Mouse (Mus musculus): Measurements from ENCODE around the gene Ssbp4. TPM values are rescaled to one million over a fixed set of nuclear protein-coding genes. Genes with fewer than 3 reads are reported as not detected.
A peak's percentile ranks its signal among the peaks of the same experiment; 100 is the strongest.

Ssbp4 gene
- polyA plus RNA-seq, 2 experiments, result 151 to 163 TPM

GRCm38 (mm10) chr8:70611849-70612248, 3.2 kb upstream of the Ssbp4 start:
- Histone ChIP-seq H3K4me2 (replicated peaks; ENCODE audit: low read depth, low read length, severe bottlenecking) (peak overlapping the region; percentile 99), H3K27ac (replicated peaks; ENCODE audit: low read depth, low read length) (peak overlapping the region; percentile 58), H3K9ac (ENCODE audit: low read depth, low read length, severe bottlenecking) (peak overlapping the region; percentile 58; the same call in 1 of the 2 replicates), H3K9me3 (ENCODE audit: control insufficient read depth, low read length) (no peaks in the 10 kb centered on the region), H3K27me3 (ENCODE audit: control insufficient read depth, insufficient read depth, low read length) (no peaks in the 10 kb centered on the region), H3K36me3 (ENCODE audit: control insufficient read depth, insufficient read depth, low read length) (no peaks in the 10 kb centered on the region), H3K4me3 (replicated peaks; ENCODE audit: low read length) (peak overlapping the region; percentile 82), H3K4me1 (ENCODE audit: control insufficient read depth, insufficient read depth, low read length) (peaks cover 27% of the 10 kb centered on the region)
- TF ChIP-seq POLR2A (IDR thresholded peaks at IDR 0.05; ENCODE audit: borderline replicate concordance, extremely low read depth, insufficient read depth, insufficient read length), result no peak
- 1% methylated on average over 6 of the region's 6 CpGs for WGBS
- ATAC-seq (ENCODE audit: low FRiP score, low read depth) (no peak), DNase-seq (ENCODE audit: low spot score) (peak; percentile 79)

DNA sequence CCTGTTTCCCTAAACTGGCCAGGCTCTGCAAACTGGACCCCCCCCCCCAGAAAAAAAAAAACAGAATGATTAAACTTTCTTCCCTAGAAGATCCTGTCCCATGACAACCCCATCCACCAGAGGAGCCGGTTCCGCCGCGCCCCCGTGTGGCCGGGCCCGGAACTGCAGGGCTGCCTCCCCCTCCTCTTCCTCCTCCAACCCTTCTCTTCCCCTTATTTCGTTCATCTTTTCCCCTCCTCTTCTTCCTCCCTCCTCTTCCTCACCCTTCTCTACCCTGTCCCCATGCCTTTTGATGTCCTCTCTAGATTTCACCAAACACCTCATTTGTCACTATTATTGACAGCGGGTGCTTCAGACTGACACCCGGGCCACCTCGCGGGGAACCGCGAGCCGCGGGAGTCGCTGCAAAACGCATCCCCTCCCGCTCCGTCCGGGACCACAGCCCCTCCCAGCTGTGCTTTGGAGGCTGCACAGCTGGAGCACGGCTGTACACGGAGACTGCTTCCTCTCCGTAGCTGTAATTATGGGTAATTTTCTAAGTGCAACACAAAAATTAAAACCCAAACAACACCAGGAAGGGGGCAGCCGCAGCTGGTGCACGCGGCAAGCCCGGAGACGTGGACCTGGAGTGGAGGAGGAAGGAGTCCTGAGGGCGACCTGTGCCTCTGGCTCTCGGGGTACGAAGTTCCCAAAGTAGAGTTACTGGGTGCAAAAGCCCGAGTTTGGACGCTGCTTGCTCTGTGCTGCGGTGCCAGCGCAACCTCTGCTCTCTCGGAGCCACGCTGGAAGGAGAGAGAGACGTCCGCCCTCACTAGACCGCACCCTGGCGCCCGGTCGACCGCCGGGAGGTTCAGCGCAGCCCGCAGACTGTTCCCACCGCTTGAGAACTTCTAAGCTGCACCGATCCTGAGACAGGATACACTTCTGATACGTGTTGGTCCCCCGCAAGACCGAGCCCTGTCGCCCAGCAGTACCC, 2.4 kb upstream of the Ssbp4 start:
- Histone ChIP-seq H3K4me1 (ENCODE audit: control insufficient read depth, insufficient read depth, low read length) (peaks cover 30% of the 10 kb centered on the region), H3K9me3 (ENCODE audit: control insufficient read depth, low read length) (no peaks in the 10 kb centered on the region), H3K4me3 (replicated peaks; ENCODE audit: low read length) (peak overlapping the region; percentile 82), H3K36me3 (ENCODE audit: control insufficient read depth, insufficient read depth, low read length) (no peaks in the 10 kb centered on the region), H3K9ac (ENCODE audit: low read depth, low read length, severe bottlenecking) (peak overlapping the region; percentile 74), H3K27me3 (ENCODE audit: control insufficient read depth, insufficient read depth, low read length) (no peaks in the 10 kb centered on the region), H3K4me2 (replicated peaks; ENCODE audit: low read depth, low read length, severe bottlenecking) (peak overlapping the region; percentile 99), H3K27ac (replicated peaks; ENCODE audit: low read depth, low read length) (peak overlapping the region; percentile 99)
- WGBS, result under 1% methylated on average over 54 of the region's 54 CpGs
- TF ChIP-seq POLR2A (IDR thresholded peaks at IDR 0.05; ENCODE audit: borderline replicate concordance, extremely low read depth, insufficient read depth, insufficient read length), result no peak
- ATAC-seq (ENCODE audit: low FRiP score, low read depth), result peak; percentile 1; the same call in 1 of the 2 replicates
- peak; percentile 82 for DNase-seq (ENCODE audit: low spot score)

DNA sequence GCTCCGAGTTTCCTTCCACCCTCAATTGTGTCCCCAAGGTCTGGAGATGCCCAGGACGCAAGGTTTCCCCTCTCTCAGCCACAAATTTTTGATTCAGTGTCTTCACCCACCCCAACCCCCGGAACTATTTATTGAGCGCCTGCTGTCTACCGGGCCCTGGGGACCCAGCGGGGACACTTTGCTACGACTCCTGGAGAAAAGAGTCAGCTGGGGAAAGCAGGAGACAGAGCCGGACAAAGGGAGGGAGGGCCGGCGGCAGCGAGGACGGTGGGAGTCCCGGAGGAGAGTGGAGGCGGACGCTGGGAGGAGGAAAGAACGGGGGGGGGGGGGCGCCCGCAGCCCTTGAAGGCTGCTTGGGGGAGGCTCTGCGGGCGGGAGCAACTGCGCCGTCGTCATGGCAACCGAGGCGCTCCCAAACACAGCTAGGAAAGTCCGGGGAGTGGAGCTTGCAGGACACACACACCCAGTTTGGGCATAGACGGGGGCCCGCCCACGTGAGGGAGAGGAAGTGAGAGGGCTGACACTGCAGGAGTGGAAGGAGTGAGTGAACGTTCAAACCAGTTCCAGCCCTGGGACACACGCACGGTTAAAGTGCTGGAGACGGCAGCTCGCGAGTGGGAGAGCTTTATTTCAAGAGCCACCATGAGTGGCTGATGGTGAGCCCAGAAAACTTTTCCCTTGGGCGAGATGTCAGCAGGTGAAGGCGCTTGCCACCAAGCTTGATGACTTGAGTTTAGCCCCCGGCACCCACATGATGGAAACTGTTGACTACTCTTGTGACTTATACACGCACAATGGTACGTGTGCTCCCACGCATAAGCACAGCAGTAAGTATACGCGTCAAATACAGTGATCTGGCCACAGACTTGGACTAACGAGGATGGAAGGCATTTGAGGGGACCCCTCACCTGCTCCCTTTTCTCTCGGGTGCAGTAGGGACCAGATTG, 1.4 kb upstream of the Ssbp4 start:
- DNase-seq (ENCODE audit: low spot score) (peak; percentile 93), ATAC-seq (ENCODE audit: low FRiP score, low read depth) (peak; percentile 62)
- WGBS, result under 1% methylated on average over 43 of the region's 45 CpGs
- no peaks in the 10 kb centered on the region for H3K36me3 ChIP-seq (ENCODE audit: control insufficient read depth, insufficient read depth, low read length)
- no peaks in the 10 kb centered on the region for H3K27me3 ChIP-seq (ENCODE audit: control insufficient read depth, insufficient read depth, low read length)
- no peak for TF ChIP-seq POLR2A (IDR thresholded peaks at IDR 0.05; ENCODE audit: borderline replicate concordance, extremely low read depth, insufficient read depth, insufficient read length)
- H3K9ac ChIP-seq (ENCODE audit: low read depth, low read length, severe bottlenecking), result peak overlapping the region; percentile 74
- no peaks in the 10 kb centered on the region for H3K9me3 ChIP-seq (ENCODE audit: control insufficient read depth, low read length)
- peak overlapping the region; percentile 82 for H3K4me3 ChIP-seq (replicated peaks; ENCODE audit: low read length)
- peaks cover 33% of the 10 kb centered on the region for H3K4me1 ChIP-seq (ENCODE audit: control insufficient read depth, insufficient read depth, low read length)
- H3K4me2 ChIP-seq (replicated peaks; ENCODE audit: low read depth, low read length, severe bottlenecking), result peak overlapping the region; percentile 99
- H3K27ac ChIP-seq (replicated peaks; ENCODE audit: low read depth, low read length), result peak overlapping the region; percentile 99

DNA sequence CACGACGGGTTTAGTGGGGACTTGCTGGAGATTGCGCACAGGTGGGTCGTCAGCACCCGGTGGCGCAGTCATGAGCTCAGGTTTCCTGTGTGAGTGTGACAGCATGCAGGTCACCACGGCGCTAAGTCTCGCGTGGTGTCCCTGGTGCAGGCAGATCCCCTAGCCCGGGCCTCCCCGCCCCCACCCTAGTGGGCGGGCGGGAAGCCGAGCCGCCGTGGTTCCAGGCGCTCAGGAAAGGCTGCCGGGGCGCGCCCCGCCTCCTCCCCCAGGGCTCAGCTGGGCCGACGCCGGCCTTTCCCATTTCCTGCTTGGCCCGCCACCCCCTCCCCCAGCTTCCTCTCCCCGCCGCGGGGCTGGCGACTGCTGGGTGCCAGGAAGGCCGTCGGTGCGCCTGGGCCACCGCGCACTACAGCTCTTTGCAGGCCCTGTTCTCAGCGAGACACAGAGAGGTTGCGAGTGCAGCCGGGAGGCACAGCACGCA, 736 bp upstream of the Ssbp4 start:
- 1% methylated on average over 27 of the region's 39 CpGs for WGBS
- Histone ChIP-seq H3K9ac (ENCODE audit: low read depth, low read length, severe bottlenecking) (peak overlapping the region; percentile 74), H3K4me2 (replicated peaks; ENCODE audit: low read depth, low read length, severe bottlenecking) (peak overlapping the region; percentile 99), H3K4me1 (ENCODE audit: control insufficient read depth, insufficient read depth, low read length) (peaks cover 33% of the 10 kb centered on the region), H3K27ac (replicated peaks; ENCODE audit: low read depth, low read length) (peak overlapping the region; percentile 99), H3K27me3 (ENCODE audit: control insufficient read depth, insufficient read depth, low read length) (no peaks in the 10 kb centered on the region), H3K4me3 (replicated peaks; ENCODE audit: low read length) (peak overlapping the region; percentile 82), H3K36me3 (ENCODE audit: control insufficient read depth, insufficient read depth, low read length) (no peaks in the 10 kb centered on the region), H3K9me3 (ENCODE audit: control insufficient read depth, low read length) (no peaks in the 10 kb centered on the region)
- TF ChIP-seq POLR2A (IDR thresholded peaks at IDR 0.05; ENCODE audit: borderline replicate concordance, extremely low read depth, insufficient read depth, insufficient read length), result peak; percentile 72; the same call in 1 of the 2 replicates
- peak; percentile 91 for DNase-seq (ENCODE audit: low spot score)
- ATAC-seq (ENCODE audit: low FRiP score, low read depth), result peak; percentile 80
